Mouse (Mus musculus) liver, postnatal 0 days (tissue): ENCODE data around the gene Znrf1. TPM values are rescaled to one million over a fixed set of nuclear protein-coding genes. Genes with fewer than 3 reads are reported as not detected.

Experiments
- ATAC-seq: fragments of 200-750 bp; cut with Nextera tagmentation; 2 replicates; pipeline ENCODE4 v1.8.0; 2017; ENCODE audit warnings: mild to moderate bottlenecking, moderate library complexity
- DNase-seq: peaks from one replicate; pipeline ENCODE4 v3.0.0-alpha.2; 2016
- H3K27ac ChIP-seq: fragments of 300-500 bp; sonication (generic); 2 replicates; pipeline ENCODE4 v1.5.1; 2014; ENCODE audit warnings: antibody characterized with exemption, moderate library complexity, mild to moderate bottlenecking, low read depth
- H3K27me3 ChIP-seq: fragments of 300-500 bp; sonication (generic); 2 replicates; pipeline ENCODE4 v1.6.1; 2014; ENCODE audit warnings: low read length, control low read depth, mixed read lengths; ENCODE audit not compliant: insufficient read depth
- H3K36me3 ChIP-seq: fragments of 300-500 bp; sonication (generic); replicated peaks from 2 replicates; pipeline ENCODE4 v1.6.1; 2014; ENCODE audit warnings: mild to moderate bottlenecking, control low read depth, low read length, moderate library complexity, mixed read lengths; ENCODE audit not compliant: insufficient read depth
- H3K4me1 ChIP-seq: fragments of 300-500 bp; sonication (generic); 2 replicates; pipeline ENCODE4 v1.6.1; 2014; ENCODE audit warnings: antibody characterized with exemption, mild to moderate bottlenecking, control low read depth; ENCODE audit not compliant: insufficient read depth
- H3K4me2 ChIP-seq: fragments of 300-500 bp; sonication (generic); 2 replicates; pipeline ENCODE4 v1.6.1; 2014; ENCODE audit warnings: low read depth, mild to moderate bottlenecking, low read length, moderate library complexity, mixed read lengths
- H3K4me3 ChIP-seq: fragments of 300-500 bp; sonication (generic); 2 replicates; pipeline ENCODE4 v1.5.1; 2014; ENCODE audit warnings: low read depth, low read length
- H3K9ac ChIP-seq: fragments of 300-500 bp; sonication (generic); replicated peaks from 2 replicates; pipeline ENCODE4 v1.6.1; 2014; ENCODE audit warnings: mild to moderate bottlenecking, moderate library complexity
- H3K9me3 ChIP-seq: fragments of 300-500 bp; sonication (generic); 2 replicates; pipeline ENCODE4 v1.6.1; 2016; ENCODE audit warnings: mild to moderate bottlenecking, control low read depth, low read length, mixed read lengths
- CTCF ChIP-seq: sonication (generic); IDR thresholded peaks from 2 replicates; pipeline ENCODE4 v1.5.1; 2016; ENCODE audit warnings: antibody characterized with exemption, low read depth
- EP300 ChIP-seq: IDR thresholded peaks from 2 replicates; pipeline ENCODE4 v1.6.1; 2016; ENCODE audit warnings: antibody characterized with exemption, low read depth, mild to moderate bottlenecking
- whole genome bisulfite sequencing: fragments of 180-500 bp; shearing (Covaris S2); extraction: QIAGEN DNeasy Blood & Tissue Kit; methylation state at CpG from one replicate; pipeline ENCODE4 v1.1.7; 2014; ENCODE audit not compliant: insufficient replicate concordance; 5-methylcytosine and 5-hydroxymethylcytosine counted together
- polyA plus RNA-seq: library from polyadenylated mRNA; unstranded; fragments of >200 nt; fragmentation: Nextera tagmentation; extraction: Ambion mirVana; gene quantifications from 2 replicates; pipeline ENCODE4 v1.2.1, GENCODE M21; 2015

The Znrf1 gene
- polyA plus RNA-seq, 1 experiment from 2014 or later: 6.3 TPM

GRCm38 (mm10) chr8:111588336-111588735 lies 52.4 kb downstream of the Znrf1 start:
- no peak for TF ChIP-seq CTCF
- TF ChIP-seq EP300: no peak
- 75% methylated on average over 2 of the region's 2 CpGs for whole genome bisulfite sequencing
- Histone ChIP-seq H3K27ac (no peak overlapping the region), H3K4me2 (no peak overlapping the region), H3K4me3 (no peak overlapping the region), H3K9ac (no peak overlapping the region), H3K9me3 (no peaks in the 10 kb centered on the region), H3K36me3 (no peaks in the 10 kb centered on the region; the same call in 1 of the 2 replicates), H3K4me1 (peaks cover 5% of the 10 kb centered on the region), H3K27me3 (no peaks in the 10 kb centered on the region)
- no peak for ATAC-seq
- no peak for DNase-seq

- Histone ChIP-seq H3K27ac (no peak overlapping the region), H3K4me2 (no peak overlapping the region), H3K4me3 (no peak overlapping the region), H3K36me3 (no peaks in the 10 kb centered on the region; the same call in 1 of the 2 replicates), H3K9ac (no peak overlapping the region), H3K4me1 (peaks cover 22% of the 10 kb centered on the region), H3K27me3 (no peaks in the 10 kb centered on the region), H3K9me3 (no peaks in the 10 kb centered on the region)
- 46% methylated on average over 3 of the region's 3 CpGs for WGBS
- no peak for TF ChIP-seq CTCF
- no peak for TF ChIP-seq EP300
- ATAC-seq (no peak), DNase-seq (no peak)
Measured at GRCm38 (mm10) chr8:111590214-111590613, 54.3 kb downstream of the Znrf1 start.

- no peak overlapping the region for H3K4me3 ChIP-seq
- H3K4me1 ChIP-seq: peaks cover 32% of the 10 kb centered on the region
- H3K27me3 ChIP-seq: no peaks in the 10 kb centered on the region
- TF ChIP-seq EP300 (no peak), CTCF (no peak)
- ATAC-seq: no peak
- H3K9ac ChIP-seq: no peak overlapping the region
- no peaks in the 10 kb centered on the region for H3K9me3 ChIP-seq
- H3K27ac ChIP-seq: no peak overlapping the region
- no peak overlapping the region for H3K4me2 ChIP-seq
- no peak for DNase-seq
- H3K36me3 ChIP-seq: no peaks in the 10 kb centered on the region; the same call in 1 of the 2 replicates
Measured at GRCm38 (mm10) chr8:111591176-111591575, 55.3 kb downstream of the Znrf1 start.

GRCm38 (mm10) chr8:111592390-111592910 lies 56.6 kb downstream of the Znrf1 start:
- H3K4me2 ChIP-seq: no peak overlapping the region
- H3K27me3 ChIP-seq: no peaks in the 10 kb centered on the region
- WGBS: 63% methylated on average over 7 of the region's 7 CpGs
- no peaks in the 10 kb centered on the region; the same call in 1 of the 2 replicates for H3K36me3 ChIP-seq
- DNase-seq (no peak), ATAC-seq (no peak)
- no peak overlapping the region for H3K9ac ChIP-seq
- H3K27ac ChIP-seq: no peak overlapping the region
- H3K9me3 ChIP-seq: no peaks in the 10 kb centered on the region
- TF ChIP-seq CTCF (no peak), EP300 (no peak)
- H3K4me3 ChIP-seq: no peak overlapping the region
- H3K4me1 ChIP-seq: peaks cover 44% of the 10 kb centered on the region

- DNase-seq (no peak), ATAC-seq (no peak)
- 43% methylated on average over 3 of the region's 3 CpGs for WGBS
- Histone ChIP-seq H3K27me3 (no peaks in the 10 kb centered on the region), H3K4me1 (peaks cover 47% of the 10 kb centered on the region), H3K9ac (no peak overlapping the region), H3K9me3 (no peaks in the 10 kb centered on the region), H3K4me2 (no peak overlapping the region), H3K4me3 (no peak overlapping the region), H3K27ac (peak overlapping the region; percentile 83; the same call in 1 of the 2 replicates), H3K36me3 (no peaks in the 10 kb centered on the region; the same call in 1 of the 2 replicates)
- TF ChIP-seq CTCF: no peak
- no peak for TF ChIP-seq EP300
Measured at GRCm38 (mm10) chr8:111594044-111594840, 58.3 kb downstream of the Znrf1 start.

- TF ChIP-seq CTCF: no peak
- TF ChIP-seq EP300: no peak
- DNase-seq (no peak), ATAC-seq (no peak)
- H3K36me3 ChIP-seq: no peaks in the 10 kb centered on the region; the same call in 1 of the 2 replicates
- H3K4me2 ChIP-seq: peak overlapping the region; percentile 62; the same call in 1 of the 2 replicates
- no peak overlapping the region for H3K4me3 ChIP-seq
- peak overlapping the region; percentile 83 for H3K27ac ChIP-seq
- H3K9ac ChIP-seq: no peak overlapping the region
- WGBS: 68% methylated on average over 2 of the region's 2 CpGs
- no peaks in the 10 kb centered on the region for H3K27me3 ChIP-seq
- H3K9me3 ChIP-seq: no peaks in the 10 kb centered on the region
- peaks cover 47% of the 10 kb centered on the region for H3K4me1 ChIP-seq
Measured at GRCm38 (mm10) chr8:111594951-111595350, 59.1 kb downstream of the Znrf1 start.
